Mouse (Mus musculus): ENCODE measurements around the gene Ubap1. TPM values are rescaled to one million over a fixed set of nuclear protein-coding genes. Genes with fewer than 3 reads are reported as not detected.

Ubap1 gene
- polyA plus RNA-seq, 1 experiment = 40.4 TPM

DNA sequence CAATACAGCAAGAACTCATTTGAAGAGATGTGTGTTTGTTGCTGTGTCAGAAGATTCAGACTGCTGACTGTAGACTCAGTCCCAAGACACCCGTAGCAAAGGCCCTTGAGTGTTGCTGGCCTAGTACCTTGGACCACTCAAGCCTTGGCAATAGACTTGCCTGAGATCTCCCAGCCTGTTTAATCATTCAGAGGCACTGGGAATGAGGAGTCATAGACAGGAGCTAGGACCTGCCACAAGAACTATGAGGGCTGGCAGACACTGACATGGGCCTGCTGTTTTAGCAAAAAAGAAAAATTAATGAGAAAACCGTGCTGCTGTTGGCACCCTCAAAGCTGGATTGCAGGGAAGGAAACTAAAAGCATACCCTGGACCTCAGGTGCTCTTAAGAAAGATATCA, 42.2 kb downstream of the Ubap1 start:
- DNase-seq = peak; percentile 33
- H3K4me3 ChIP-seq (ENCODE audit: insufficient read depth, low read depth, low read length) = no peak overlapping the region
- peaks cover 2% of the 10 kb centered on the region; the same call in 1 of the 2 replicates for H3K4me1 ChIP-seq (ENCODE audit: control insufficient read depth, insufficient read depth, low read length)
- H3K27me3 ChIP-seq (replicated peaks; ENCODE audit: control insufficient read depth, insufficient read depth, low read length) = no peaks in the 10 kb centered on the region
- peaks cover 1% of the 10 kb centered on the region; the same call in 1 of the 2 replicates for H3K36me3 ChIP-seq (ENCODE audit: control insufficient read depth, insufficient read depth, low read length)
- TF ChIP-seq POLR2A (IDR thresholded peaks at IDR 0.05; ENCODE audit: low read depth, low read length) (no peak), CTCF (conservative IDR thresholded peaks at IDR 0.05; ENCODE audit: insufficient read depth, insufficient read length, low read depth, low read length) (no peak)
- WGBS = 70% methylated on average over 2 of the region's 2 CpGs
- H3K27ac ChIP-seq (ENCODE audit: insufficient read depth, low read depth, low read length) = no peak overlapping the region

DNA sequence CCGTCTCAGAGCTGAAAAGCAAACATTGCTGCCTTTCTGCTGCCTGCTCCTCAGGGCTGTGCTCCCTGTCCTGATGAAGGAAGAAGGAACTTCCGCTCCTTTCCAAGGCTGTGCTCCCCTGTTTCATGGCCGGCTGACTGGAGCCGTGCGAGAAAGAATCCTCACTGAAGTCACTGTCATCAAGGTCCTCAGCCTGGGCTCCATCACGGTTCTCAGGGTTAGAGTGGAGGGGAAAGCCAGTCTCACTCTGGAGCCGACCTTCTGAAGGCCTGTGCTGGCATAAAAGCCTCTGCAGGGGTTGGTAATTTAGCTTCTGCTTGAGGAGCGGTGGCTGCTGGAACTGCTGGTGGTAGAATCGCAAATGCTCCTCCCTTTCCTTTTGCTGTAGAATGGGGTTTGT, 45.9 kb downstream of the Ubap1 start:
- H3K27ac ChIP-seq (ENCODE audit: insufficient read depth, low read depth, low read length) = no peak overlapping the region
- H3K27me3 ChIP-seq (replicated peaks; ENCODE audit: control insufficient read depth, insufficient read depth, low read length) = no peaks in the 10 kb centered on the region
- TF ChIP-seq CTCF (conservative IDR thresholded peaks at IDR 0.05; ENCODE audit: insufficient read depth, insufficient read length, low read depth, low read length) = no peak
- no peak for TF ChIP-seq POLR2A (IDR thresholded peaks at IDR 0.05; ENCODE audit: low read depth, low read length)
- no peaks in the 10 kb centered on the region; the same call in 1 of the 2 replicates for H3K36me3 ChIP-seq (ENCODE audit: control insufficient read depth, insufficient read depth, low read length)
- H3K4me1 ChIP-seq (ENCODE audit: control insufficient read depth, insufficient read depth, low read length) = peaks cover 2% of the 10 kb centered on the region; the same call in 1 of the 2 replicates
- DNase-seq = no peak
- H3K4me3 ChIP-seq (ENCODE audit: insufficient read depth, low read depth, low read length) = no peak overlapping the region
- 81% methylated on average over 9 of the region's 9 CpGs for WGBS

DNA sequence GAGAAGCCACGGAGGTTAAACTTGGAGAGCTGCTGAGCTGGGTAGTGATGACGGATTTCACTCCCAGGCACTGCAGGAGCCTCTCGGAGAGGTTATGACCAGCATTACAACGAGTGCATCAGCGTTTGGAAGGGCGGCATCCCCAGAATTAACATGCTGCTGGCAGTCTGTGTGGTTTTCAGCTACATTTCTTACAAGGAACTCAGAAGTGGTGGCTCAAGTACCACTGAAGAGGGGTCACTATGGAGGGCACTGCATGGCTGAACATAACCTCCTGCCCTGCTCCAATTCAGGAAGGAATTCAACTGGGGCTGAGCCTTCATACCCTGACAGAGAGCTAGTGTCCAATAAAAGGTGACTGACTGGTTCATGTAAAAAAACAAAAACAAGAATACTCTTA, 49.6 kb downstream of the Ubap1 start:
- H3K27me3 ChIP-seq (replicated peaks; ENCODE audit: control insufficient read depth, insufficient read depth, low read length) = no peaks in the 10 kb centered on the region
- DNase-seq = no peak
- TF ChIP-seq CTCF (conservative IDR thresholded peaks at IDR 0.05; ENCODE audit: insufficient read depth, insufficient read length, low read depth, low read length) (no peak), POLR2A (IDR thresholded peaks at IDR 0.05; ENCODE audit: low read depth, low read length) (no peak)
- H3K4me3 ChIP-seq (ENCODE audit: insufficient read depth, low read depth, low read length) = no peak overlapping the region
- no peak overlapping the region for H3K27ac ChIP-seq (ENCODE audit: insufficient read depth, low read depth, low read length)
- no peaks in the 10 kb centered on the region for H3K4me1 ChIP-seq (ENCODE audit: control insufficient read depth, insufficient read depth, low read length)
- no peaks in the 10 kb centered on the region for H3K36me3 ChIP-seq (ENCODE audit: control insufficient read depth, insufficient read depth, low read length)
- WGBS = 90% methylated on average over 6 of the region's 6 CpGs

DNA sequence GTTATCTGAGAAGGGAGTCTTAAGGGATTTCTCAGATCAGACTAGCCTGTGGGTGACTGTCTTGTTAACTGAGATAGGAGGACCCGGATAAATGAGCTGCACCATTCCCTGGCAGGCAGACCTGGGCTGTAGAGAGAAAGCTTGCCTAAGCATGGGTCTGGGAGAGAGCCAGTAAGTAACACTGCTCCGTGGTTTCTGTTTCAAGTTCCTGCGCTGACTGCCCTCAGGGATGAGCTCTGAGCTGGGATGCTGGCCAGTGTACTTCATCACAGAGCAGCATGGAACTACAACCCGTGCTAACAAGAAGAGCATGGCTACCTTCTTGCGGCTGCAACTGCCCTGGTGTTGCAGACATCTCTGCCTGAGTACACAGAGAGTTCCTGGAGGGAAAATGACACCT, 51.1 kb downstream of the Ubap1 start:
- 80% methylated on average over 5 of the region's 5 CpGs for WGBS
- Histone ChIP-seq H3K27ac (ENCODE audit: insufficient read depth, low read depth, low read length) (no peak overlapping the region), H3K4me1 (ENCODE audit: control insufficient read depth, insufficient read depth, low read length) (no peaks in the 10 kb centered on the region), H3K4me3 (ENCODE audit: insufficient read depth, low read depth, low read length) (no peak overlapping the region), H3K27me3 (replicated peaks; ENCODE audit: control insufficient read depth, insufficient read depth, low read length) (no peaks in the 10 kb centered on the region), H3K36me3 (ENCODE audit: control insufficient read depth, insufficient read depth, low read length) (no peaks in the 10 kb centered on the region)
- no peak for TF ChIP-seq POLR2A (IDR thresholded peaks at IDR 0.05; ENCODE audit: low read depth, low read length)
- TF ChIP-seq CTCF (conservative IDR thresholded peaks at IDR 0.05; ENCODE audit: insufficient read depth, insufficient read length, low read depth, low read length) = no peak
- no peak for DNase-seq

DNA sequence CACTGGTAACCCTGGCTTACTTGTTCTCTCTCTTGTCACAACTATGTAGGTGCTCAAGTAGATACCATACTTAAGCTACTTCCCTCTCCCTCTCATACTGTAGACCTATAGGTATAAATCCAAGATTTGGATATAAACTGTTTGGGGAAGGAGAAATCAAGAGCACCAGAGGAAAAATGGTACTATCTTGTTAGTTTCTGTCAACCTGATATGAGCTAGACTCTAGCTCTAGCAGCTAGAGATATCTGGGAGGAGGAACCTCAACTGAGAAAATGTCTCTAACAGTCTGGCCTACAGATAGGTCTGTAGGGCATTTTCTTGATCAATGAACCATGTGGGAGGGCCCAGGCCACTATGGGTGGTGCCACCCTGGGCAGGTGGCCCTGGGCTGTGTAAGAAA, 52.4 kb downstream of the Ubap1 start:
- no peak for DNase-seq
- Histone ChIP-seq H3K27ac (ENCODE audit: insufficient read depth, low read depth, low read length) (no peak overlapping the region), H3K27me3 (replicated peaks; ENCODE audit: control insufficient read depth, insufficient read depth, low read length) (no peaks in the 10 kb centered on the region), H3K36me3 (ENCODE audit: control insufficient read depth, insufficient read depth, low read length) (no peaks in the 10 kb centered on the region), H3K4me3 (ENCODE audit: insufficient read depth, low read depth, low read length) (no peak overlapping the region), H3K4me1 (ENCODE audit: control insufficient read depth, insufficient read depth, low read length) (no peaks in the 10 kb centered on the region)
- no peak for TF ChIP-seq CTCF (conservative IDR thresholded peaks at IDR 0.05; ENCODE audit: insufficient read depth, insufficient read length, low read depth, low read length)
- no peak for TF ChIP-seq POLR2A (IDR thresholded peaks at IDR 0.05; ENCODE audit: low read depth, low read length)

DNA sequence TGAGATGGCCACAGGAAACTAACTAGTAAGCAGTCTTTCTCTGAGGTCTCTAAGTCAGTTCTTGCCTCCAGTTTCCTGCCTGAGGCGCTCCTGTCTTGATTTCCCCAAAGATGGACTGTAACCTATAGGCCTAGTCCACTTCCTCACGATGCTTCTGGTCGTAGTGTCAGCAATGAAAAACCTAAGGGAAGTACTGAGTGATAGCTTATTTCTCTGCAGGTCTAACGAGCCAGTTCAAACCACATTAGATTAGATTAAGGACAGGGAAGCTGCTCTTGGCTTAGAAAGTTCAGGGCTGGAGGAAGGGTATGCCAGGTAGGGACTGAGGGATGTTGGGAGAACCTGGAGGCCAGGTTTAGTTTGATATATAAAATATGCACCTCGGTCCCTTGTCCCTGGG, 52.8 kb downstream of the Ubap1 start:
- no peaks in the 10 kb centered on the region for H3K36me3 ChIP-seq (ENCODE audit: control insufficient read depth, insufficient read depth, low read length)
- DNase-seq = no peak
- WGBS = 91% methylated on average over 5 of the region's 5 CpGs
- H3K4me3 ChIP-seq (ENCODE audit: insufficient read depth, low read depth, low read length) = no peak overlapping the region
- TF ChIP-seq CTCF (conservative IDR thresholded peaks at IDR 0.05; ENCODE audit: insufficient read depth, insufficient read length, low read depth, low read length) = no peak
- TF ChIP-seq POLR2A (IDR thresholded peaks at IDR 0.05; ENCODE audit: low read depth, low read length) = no peak
- no peaks in the 10 kb centered on the region for H3K4me1 ChIP-seq (ENCODE audit: control insufficient read depth, insufficient read depth, low read length)
- H3K27me3 ChIP-seq (replicated peaks; ENCODE audit: control insufficient read depth, insufficient read depth, low read length) = no peaks in the 10 kb centered on the region
- no peak overlapping the region for H3K27ac ChIP-seq (ENCODE audit: insufficient read depth, low read depth, low read length)

DNA sequence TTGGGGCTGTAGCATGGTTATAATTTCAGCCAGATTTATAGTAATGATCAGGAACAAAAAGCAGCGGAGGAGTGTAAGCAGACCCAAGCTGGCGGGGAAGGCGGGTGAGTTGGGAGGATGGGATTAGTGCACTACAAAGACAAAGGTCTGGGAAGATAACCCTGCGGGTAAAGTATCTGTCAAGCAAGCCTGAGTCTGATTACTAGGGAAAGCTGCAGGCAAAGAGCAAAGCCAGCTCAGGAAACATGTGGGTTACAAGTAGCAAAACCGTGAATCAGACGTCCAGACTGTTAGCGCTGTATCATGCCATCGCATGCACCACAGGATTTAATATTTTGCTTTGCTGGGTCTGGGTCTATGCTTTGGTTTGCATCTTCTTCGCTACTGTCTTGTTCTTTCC, 57.8 kb downstream of the Ubap1 start:
- 86% methylated on average over 9 of the region's 9 CpGs for WGBS
- no peak for DNase-seq
- H3K27me3 ChIP-seq (replicated peaks; ENCODE audit: control insufficient read depth, insufficient read depth, low read length) = no peaks in the 10 kb centered on the region
- H3K27ac ChIP-seq (ENCODE audit: insufficient read depth, low read depth, low read length) = no peak overlapping the region
- H3K4me1 ChIP-seq (ENCODE audit: control insufficient read depth, insufficient read depth, low read length) = no peaks in the 10 kb centered on the region
- TF ChIP-seq CTCF (conservative IDR thresholded peaks at IDR 0.05; ENCODE audit: insufficient read depth, insufficient read length, low read depth, low read length) (no peak), POLR2A (IDR thresholded peaks at IDR 0.05; ENCODE audit: low read depth, low read length) (no peak)
- no peak overlapping the region for H3K4me3 ChIP-seq (ENCODE audit: insufficient read depth, low read depth, low read length)
- H3K36me3 ChIP-seq (ENCODE audit: control insufficient read depth, insufficient read depth, low read length) = no peaks in the 10 kb centered on the region

DNA sequence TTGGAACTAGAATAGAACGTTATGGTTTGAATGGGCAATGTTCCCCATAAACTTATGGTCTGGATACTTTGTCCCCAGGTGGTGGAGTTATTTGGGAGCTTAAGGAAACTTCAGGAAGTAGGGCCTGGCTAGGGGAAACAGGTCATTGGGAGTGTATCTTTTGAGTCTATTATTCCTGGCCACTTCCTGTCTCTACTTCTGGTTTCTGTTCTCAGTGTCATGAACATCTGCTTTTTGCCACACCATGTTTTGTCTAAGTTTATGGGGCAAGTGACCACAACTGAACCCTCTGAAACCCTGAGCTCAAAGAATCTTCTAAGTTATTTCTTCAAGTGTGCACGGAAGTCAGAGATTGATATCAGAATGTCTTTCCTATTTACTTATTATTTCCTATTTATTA, 58.6 kb downstream of the Ubap1 start:
- Histone ChIP-seq H3K27ac (ENCODE audit: insufficient read depth, low read depth, low read length) (no peak overlapping the region), H3K4me1 (ENCODE audit: control insufficient read depth, insufficient read depth, low read length) (no peaks in the 10 kb centered on the region), H3K4me3 (ENCODE audit: insufficient read depth, low read depth, low read length) (no peak overlapping the region), H3K36me3 (ENCODE audit: control insufficient read depth, insufficient read depth, low read length) (no peaks in the 10 kb centered on the region), H3K27me3 (replicated peaks; ENCODE audit: control insufficient read depth, insufficient read depth, low read length) (no peaks in the 10 kb centered on the region)
- 94% methylated on average over 2 of the region's 2 CpGs for WGBS
- TF ChIP-seq POLR2A (IDR thresholded peaks at IDR 0.05; ENCODE audit: low read depth, low read length) = no peak
- no peak for DNase-seq
